Mouse (Mus musculus): Measurements from ENCODE around the gene Kdm4a. TPM values are rescaled to one million over a fixed set of nuclear protein-coding genes. Genes with fewer than 3 reads are reported as not detected.

The Kdm4a gene
- polyA plus RNA-seq, 1 experiment from 2014 or later: 26.7 TPM

- no peak for ATAC-seq (ENCODE audit: insufficient number of reproducible peaks, insufficient read depth, low FRiP score, low read depth)
- Histone ChIP-seq H3K9me3 (ENCODE audit: control insufficient read depth, low read length) (no peaks in the 10 kb centered on the region), H3K36me3 (ENCODE audit: control insufficient read depth, insufficient read depth, low read length) (peaks cover 19% of the 10 kb centered on the region), H3K4me3 (ENCODE audit: control insufficient read depth in 1 of 2, insufficient read depth in 1 of 2, low read depth in 1 of 2, low read length in 2 of 2) (peak overlapping the region; percentile 90), H3K9ac (ENCODE audit: low read length) (peak overlapping the region; percentile 70), H3K27me3 (ENCODE audit: control insufficient read depth, insufficient read depth, low read length) (no peaks in the 10 kb centered on the region), H3K4me1 (ENCODE audit: control insufficient read depth in 2 of 2, insufficient read depth in 2 of 2, low read length in 2 of 2) (peaks cover 3 to 8% of the 10 kb centered on the region in 2 experiments), H3K27ac (replicated peaks in 1 of 2; ENCODE audit: control insufficient read depth in 1 of 2, insufficient read depth in 1 of 2, low read depth in 2 of 2, low read length in 2 of 2) (peak overlapping the region; percentile 90 to 96), H3K4me2 (ENCODE audit: low read length) (peak overlapping the region; percentile 72)
- WGBS: 10% methylated on average over 17 of the region's 17 CpGs
Observed at GRCm38 (mm10) chr4:118180301-118181080, 648 bp upstream of the Kdm4a start.

- Histone ChIP-seq H3K27me3 (ENCODE audit: control insufficient read depth, insufficient read depth, low read length) (no peaks in the 10 kb centered on the region), H3K27ac (replicated peaks in 1 of 2; ENCODE audit: control insufficient read depth in 1 of 2, insufficient read depth in 1 of 2, low read depth in 2 of 2, low read length in 2 of 2) (peak overlapping the region; percentile 50 to 96; a peak in 3 of 4 replicates), H3K36me3 (ENCODE audit: control insufficient read depth, insufficient read depth, low read length) (peaks cover 34% of the 10 kb centered on the region), H3K4me3 (ENCODE audit: control insufficient read depth in 1 of 2, insufficient read depth in 1 of 2, low read depth in 1 of 2, low read length in 2 of 2) (peak overlapping the region; percentile 90), H3K4me1 (ENCODE audit: control insufficient read depth in 2 of 2, insufficient read depth in 2 of 2, low read length in 2 of 2) (peaks cover 3 to 8% of the 10 kb centered on the region in 2 experiments), H3K9ac (ENCODE audit: low read length) (peak overlapping the region; percentile 94), H3K4me2 (ENCODE audit: low read length) (peak overlapping the region; percentile 82), H3K9me3 (ENCODE audit: control insufficient read depth, low read length) (no peaks in the 10 kb centered on the region)
- WGBS: 1% methylated on average over 12 of the region's 12 CpGs
- no peak for ATAC-seq (ENCODE audit: insufficient number of reproducible peaks, insufficient read depth, low FRiP score, low read depth)
Observed at GRCm38 (mm10) chr4:118178952-118179466, 834 bp downstream of the Kdm4a start.

GRCm38 (mm10) chr4:118172461-118172860 is 7.4 kb downstream of the Kdm4a start:
- no peak overlapping the region for H3K27ac ChIP-seq (replicated peaks in 1 of 2; ENCODE audit: control insufficient read depth in 1 of 2, insufficient read depth in 1 of 2, low read depth in 2 of 2, low read length in 2 of 2)
- 95% methylated on average over 12 of the region's 12 CpGs for WGBS
- no peak for ATAC-seq (ENCODE audit: insufficient number of reproducible peaks, insufficient read depth, low FRiP score, low read depth)
- no peaks in the 10 kb centered on the region for H3K4me1 ChIP-seq (ENCODE audit: control insufficient read depth in 2 of 2, insufficient read depth in 2 of 2, low read length in 2 of 2)
- no peak overlapping the region for H3K4me2 ChIP-seq (ENCODE audit: low read length)
- no peaks in the 10 kb centered on the region for H3K27me3 ChIP-seq (ENCODE audit: control insufficient read depth, insufficient read depth, low read length)
- H3K4me3 ChIP-seq (ENCODE audit: control insufficient read depth in 1 of 2, insufficient read depth in 1 of 2, low read depth in 1 of 2, low read length in 2 of 2): no peak overlapping the region
- peaks cover 99% of the 10 kb centered on the region for H3K36me3 ChIP-seq (ENCODE audit: control insufficient read depth, insufficient read depth, low read length)
- H3K9ac ChIP-seq (ENCODE audit: low read length): no peak overlapping the region
- H3K9me3 ChIP-seq (ENCODE audit: control insufficient read depth, low read length): no peaks in the 10 kb centered on the region

GRCm38 (mm10) chr4:118171006-118171405 is 8.8 kb downstream of the Kdm4a start:
- no peak for ATAC-seq (ENCODE audit: insufficient number of reproducible peaks, insufficient read depth, low FRiP score, low read depth)
- H3K27me3 ChIP-seq (ENCODE audit: control insufficient read depth, insufficient read depth, low read length): no peaks in the 10 kb centered on the region
- H3K4me2 ChIP-seq (ENCODE audit: low read length): no peak overlapping the region
- H3K9ac ChIP-seq (ENCODE audit: low read length): no peak overlapping the region
- H3K9me3 ChIP-seq (ENCODE audit: control insufficient read depth, low read length): no peaks in the 10 kb centered on the region
- no peak overlapping the region for H3K4me3 ChIP-seq (ENCODE audit: control insufficient read depth in 1 of 2, insufficient read depth in 1 of 2, low read depth in 1 of 2, low read length in 2 of 2)
- no peaks in the 10 kb centered on the region for H3K4me1 ChIP-seq (ENCODE audit: control insufficient read depth in 2 of 2, insufficient read depth in 2 of 2, low read length in 2 of 2)
- 88% methylated on average over 9 of the region's 9 CpGs for WGBS
- H3K36me3 ChIP-seq (ENCODE audit: control insufficient read depth, insufficient read depth, low read length): peaks cover 100% of the 10 kb centered on the region
- H3K27ac ChIP-seq (replicated peaks in 1 of 2; ENCODE audit: control insufficient read depth in 1 of 2, insufficient read depth in 1 of 2, low read depth in 2 of 2, low read length in 2 of 2): no peak overlapping the region

- ATAC-seq (ENCODE audit: insufficient number of reproducible peaks, insufficient read depth, low FRiP score, low read depth): no peak
- Histone ChIP-seq H3K4me2 (ENCODE audit: low read length) (no peak overlapping the region), H3K27ac (replicated peaks in 1 of 2; ENCODE audit: control insufficient read depth in 1 of 2, insufficient read depth in 1 of 2, low read depth in 2 of 2, low read length in 2 of 2) (no peak overlapping the region), H3K36me3 (ENCODE audit: control insufficient read depth, insufficient read depth, low read length) (peaks cover 96% of the 10 kb centered on the region), H3K9me3 (ENCODE audit: control insufficient read depth, low read length) (no peaks in the 10 kb centered on the region), H3K4me1 (ENCODE audit: control insufficient read depth in 2 of 2, insufficient read depth in 2 of 2, low read length in 2 of 2) (no peaks in the 10 kb centered on the region), H3K27me3 (ENCODE audit: control insufficient read depth, insufficient read depth, low read length) (no peaks in the 10 kb centered on the region), H3K9ac (ENCODE audit: low read length) (no peak overlapping the region), H3K4me3 (ENCODE audit: control insufficient read depth in 1 of 2, insufficient read depth in 1 of 2, low read depth in 1 of 2, low read length in 2 of 2) (no peak overlapping the region)
- WGBS: 90% methylated on average over 12 of the region's 12 CpGs
Observed at GRCm38 (mm10) chr4:118162123-118162522, 17.7 kb downstream of the Kdm4a start.

- no peak for ATAC-seq (ENCODE audit: insufficient number of reproducible peaks, insufficient read depth, low FRiP score, low read depth)
- no peaks in the 10 kb centered on the region for H3K27me3 ChIP-seq (ENCODE audit: control insufficient read depth, insufficient read depth, low read length)
- WGBS: 91% methylated on average over 3 of the region's 3 CpGs
- no peak overlapping the region for H3K27ac ChIP-seq (replicated peaks in 1 of 2; ENCODE audit: control insufficient read depth in 1 of 2, insufficient read depth in 1 of 2, low read depth in 2 of 2, low read length in 2 of 2)
- no peaks in the 10 kb centered on the region for H3K9me3 ChIP-seq (ENCODE audit: control insufficient read depth, low read length)
- peaks cover 100% of the 10 kb centered on the region for H3K36me3 ChIP-seq (ENCODE audit: control insufficient read depth, insufficient read depth, low read length)
- no peaks in the 10 kb centered on the region for H3K4me1 ChIP-seq (ENCODE audit: control insufficient read depth in 2 of 2, insufficient read depth in 2 of 2, low read length in 2 of 2)
- no peak overlapping the region for H3K4me3 ChIP-seq (ENCODE audit: control insufficient read depth in 1 of 2, insufficient read depth in 1 of 2, low read depth in 1 of 2, low read length in 2 of 2)
- H3K9ac ChIP-seq (ENCODE audit: low read length): no peak overlapping the region
- H3K4me2 ChIP-seq (ENCODE audit: low read length): no peak overlapping the region
Observed at GRCm38 (mm10) chr4:118157666-118158065, 22.2 kb downstream of the Kdm4a start.

- H3K4me1 ChIP-seq (ENCODE audit: control insufficient read depth in 2 of 2, insufficient read depth in 2 of 2, low read length in 2 of 2): no peaks in the 10 kb centered on the region
- H3K36me3 ChIP-seq (ENCODE audit: control insufficient read depth, insufficient read depth, low read length): peaks cover 99% of the 10 kb centered on the region
- no peaks in the 10 kb centered on the region for H3K27me3 ChIP-seq (ENCODE audit: control insufficient read depth, insufficient read depth, low read length)
- WGBS: 85% methylated on average over 15 of the region's 15 CpGs
- no peak overlapping the region for H3K4me3 ChIP-seq (ENCODE audit: control insufficient read depth in 1 of 2, insufficient read depth in 1 of 2, low read depth in 1 of 2, low read length in 2 of 2)
- no peak overlapping the region for H3K27ac ChIP-seq (replicated peaks in 1 of 2; ENCODE audit: control insufficient read depth in 1 of 2, insufficient read depth in 1 of 2, low read depth in 2 of 2, low read length in 2 of 2)
- no peaks in the 10 kb centered on the region for H3K9me3 ChIP-seq (ENCODE audit: control insufficient read depth, low read length)
- no peak overlapping the region for H3K9ac ChIP-seq (ENCODE audit: low read length)
- no peak overlapping the region for H3K4me2 ChIP-seq (ENCODE audit: low read length)
- ATAC-seq (ENCODE audit: insufficient number of reproducible peaks, insufficient read depth, low FRiP score, low read depth): no peak
Observed at GRCm38 (mm10) chr4:118156559-118156958, 23.3 kb downstream of the Kdm4a start.
